Mouse (Mus musculus): ENCODE results near the gene Vat1. TPM values are rescaled to one million over a fixed set of nuclear protein-coding genes. Genes with fewer than 3 reads are reported as not detected.
A peak's percentile ranks its signal among the peaks of the same experiment; 100 is the strongest.
"Not testable (repeated sequence)": the region's sequence is repeated elsewhere in the genome, so short reads cannot be mapped to it uniquely, and the experiment has no call there.

Gene Vat1
- total RNA-seq, 2 experiments from 2014 or later: 28.0 to 28.2 TPM

- not testable (repeated sequence) for DNase-seq
These were observed 24.4 kb downstream of the Vat1 start for GRCm38 (mm10) chr11:101441450-101442126.

GRCm38 (mm10) chr11:101438006-101438405, 28.0 kb downstream of the Vat1 start:
- not testable (repeated sequence) for DNase-seq

- DNase-seq: no peak
These were observed 29.1 kb downstream of the Vat1 start for GRCm38 (mm10) chr11:101436916-101437315.

- DNase-seq: no peak
These were observed 30.2 kb downstream of the Vat1 start for GRCm38 (mm10) chr11:101435831-101436230.

GRCm38 (mm10) chr11:101433396-101433795, 32.6 kb downstream of the Vat1 start:
- DNase-seq: no peak

- DNase-seq: no peak
These were observed 34.7 kb downstream of the Vat1 start for GRCm38 (mm10) chr11:101431327-101431726.

GRCm38 (mm10) chr11:101426165-101426564, 39.9 kb downstream of the Vat1 start:
- no peak for DNase-seq

- DNase-seq: peak; percentile 97 to 98
These were observed 40.9 kb downstream of the Vat1 start, which contains the start of the genes Rundc1 and Ptges3l for GRCm38 (mm10) chr11:101424925-101425813. TSS of gene Rundc1 (plus strand) at chr11:101425085. TSS of gene Ptges3l (minus strand) at chr11:101425333.

- no peak for DNase-seq
These were observed 41.8 kb downstream of the Vat1 start, which contains the start of gene Gm27029 for GRCm38 (mm10) chr11:101424105-101424851. TSS of gene Gm27029 (minus strand) at chr11:101424796.

GRCm38 (mm10) chr11:101420148-101420547, 45.9 kb downstream of the Vat1 start:
- DNase-seq: no peak

GRCm38 (mm10) chr11:101419610-101420009, 46.4 kb downstream of the Vat1 start:
- no peak for DNase-seq

GRCm38 (mm10) chr11:101418991-101419390, 47.0 kb downstream of the Vat1 start:
- DNase-seq: no peak

GRCm38 (mm10) chr11:101417101-101417855, 48.8 kb downstream of the Vat1 start, which contains the start of gene Aarsd1:
TSS of gene Aarsd1 (minus strand) at chr11:101417615.
- DNase-seq: peak; percentile 87 to 93

GRCm38 (mm10) chr11:101416433-101417100, 49.5 kb downstream of the Vat1 start:
- DNase-seq: no peak

GRCm38 (mm10) chr11:101415306-101415705, 50.7 kb downstream of the Vat1 start:
- DNase-seq: no peak

Small RNA genes lying within 50 kb of the gene (microRNA-seq; reads per million reads assigned to microRNA genes)
- gene Mir6929: 0 to 0.42 reads per million in 2 experiments

Other genes with a start within 250 kb of the Vat1 start
- 10 to 100 TPM; 65.9 to 77.2 TPM for gene Ezh1, start 239.8 kb downstream of the Vat1 start, total RNA-seq (2021)
- 10 to 100 TPM; 63.7 to 68.0 TPM for gene Ramp2, start 220.2 kb downstream of the Vat1 start, total RNA-seq (2021)
- gene Vps25, start 212.5 kb downstream of the Vat1 start, total RNA-seq (2021): 10 to 100 TPM; 63.0 to 66.0 TPM
- 1 to 10 TPM; 6.4 to 8.3 TPM for gene Wnk4, start 205.7 kb downstream of the Vat1 start, total RNA-seq (2021)
- under 1 TPM; 0.58 to 0.67 TPM for gene Cntd1, start 187.2 kb downstream of the Vat1 start, total RNA-seq (2021)
- gene Coa3, start 187.1 kb downstream of the Vat1 start, total RNA-seq (2021): 100 to 1,000 TPM in 1 of 2 experiments, 10 to 100 TPM in 1; 96.7 to 113 TPM
- 100 to 1,000 TPM; 217 to 238 TPM for gene Becn1, start 163.9 kb downstream of the Vat1 start, total RNA-seq (2021)
- gene Psme3, start 150.0 kb downstream of the Vat1 start, total RNA-seq (2021): 100 to 1,000 TPM; 121 to 122 TPM
- gene Aoc2, start 141.2 kb downstream of the Vat1 start, total RNA-seq (2021): 1 to 10 TPM; 8.4 to 9.7 TPM
- gene Aoc3, start 135.6 kb downstream of the Vat1 start, total RNA-seq (2021): 1 to 10 TPM in 1 of 2 experiments, under 1 TPM in 1; 0.62 to 1.4 TPM
- not detected for gene G6pc, start 98.7 kb downstream of the Vat1 start, total RNA-seq (2021)
- gene Aarsd1, start 48.6 kb downstream of the Vat1 start, total RNA-seq (2021): 10 to 100 TPM; 41.4 to 43.7 TPM
- 1 to 10 TPM; 7.1 to 8.8 TPM for gene Gm27029, start 41.4 kb downstream of the Vat1 start, total RNA-seq (2021)
- gene Rundc1, start 41.1 kb downstream of the Vat1 start, total RNA-seq (2021): 10 to 100 TPM; 34.8 to 36.3 TPM
- gene Ptges3l, start 40.9 kb downstream of the Vat1 start, total RNA-seq (2021): 1 to 10 TPM; 1.7 to 2.0 TPM
- gene Rpl27, start 23.9 kb downstream of the Vat1 start, total RNA-seq (2021): 10 to 100 TPM; 28.5 to 39.7 TPM
- gene Ifi35, start 17.8 kb downstream of the Vat1 start, total RNA-seq (2021): 1 to 10 TPM; 2.5 to 3.1 TPM
- gene Rnd2, start 1.2 kb downstream of the Vat1 start, total RNA-seq (2021): 100 to 1,000 TPM; 123 TPM
- gene Brca1, start 85.7 kb upstream of the Vat1 start, total RNA-seq (2021): 1 to 10 TPM in 1 of 2 experiments, under 1 TPM in 1; 0.96 to 1.6 TPM
- gene Nbr1, start 85.9 kb upstream of the Vat1 start, total RNA-seq (2021): 100 to 1,000 TPM; 142 to 194 TPM
- 1 to 10 TPM; 1.3 to 2.7 TPM for gene Tmem106a, start 116.0 kb upstream of the Vat1 start, total RNA-seq (2021)
- gene Gm11634, start 133.0 kb upstream of the Vat1 start, total RNA-seq (2021): not detected
- 1 to 10 TPM; 6.7 to 9.4 TPM for gene Rdm1, start 161.0 kb upstream of the Vat1 start, total RNA-seq (2021)
- gene Arl4d, start 199.3 kb upstream of the Vat1 start, total RNA-seq (2021): 10 to 100 TPM; 12.9 to 13.8 TPM

Data from layer of hippocampus, postnatal 36 days (tissue).